Mouse (Mus musculus): ENCODE measurements at regions not wholly inside any gene's neighbourhood (a gene's known extent, or its start where the extent isn't known, plus 50 kb on each side); places are given as distances from the start of the nearest gene placed in this dataset.

DNA sequence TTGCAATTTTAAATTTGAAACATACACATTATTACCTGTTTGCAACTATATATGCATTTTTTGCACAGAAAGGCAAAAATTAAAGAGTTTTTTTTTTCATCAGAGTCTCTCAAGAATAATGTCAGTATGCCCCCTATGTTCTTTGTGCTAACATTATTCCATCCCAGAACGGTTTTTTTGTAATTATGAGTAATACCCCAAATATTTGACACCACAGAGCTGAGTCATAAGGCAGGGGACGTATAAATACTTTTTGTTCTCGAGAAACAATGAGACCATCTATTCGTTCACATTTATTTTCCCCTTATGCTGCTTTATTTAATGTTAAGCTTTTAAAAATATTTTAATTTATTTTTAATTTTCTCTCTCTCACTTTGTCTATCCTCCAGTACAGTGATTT lies 578.5 kb downstream of the Cetn3 start:
- DNase-seq (ENCODE audit: low read depth, low spot score), result no peak

DNA sequence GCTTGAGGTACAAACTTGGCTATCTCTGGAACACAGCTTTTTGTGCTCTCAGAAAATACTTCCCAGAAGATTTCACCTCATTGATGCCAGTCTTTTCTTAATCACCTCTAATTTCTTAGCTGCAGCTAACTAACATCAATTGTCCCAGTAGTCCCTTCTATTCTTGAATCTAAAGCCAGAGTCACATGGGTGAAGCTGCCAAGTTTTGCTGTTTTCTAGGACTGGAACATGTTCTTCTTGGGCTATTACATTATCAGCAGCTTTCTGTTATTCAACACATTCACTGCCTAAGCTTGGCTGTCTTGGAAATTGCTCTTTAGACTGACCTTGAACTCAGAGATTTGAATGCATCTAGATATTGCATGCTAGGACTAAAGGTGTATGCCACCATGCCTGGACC lies 583.9 kb downstream of the Cetn3 start:
- no peak for DNase-seq (ENCODE audit: low read depth, low spot score)

DNA sequence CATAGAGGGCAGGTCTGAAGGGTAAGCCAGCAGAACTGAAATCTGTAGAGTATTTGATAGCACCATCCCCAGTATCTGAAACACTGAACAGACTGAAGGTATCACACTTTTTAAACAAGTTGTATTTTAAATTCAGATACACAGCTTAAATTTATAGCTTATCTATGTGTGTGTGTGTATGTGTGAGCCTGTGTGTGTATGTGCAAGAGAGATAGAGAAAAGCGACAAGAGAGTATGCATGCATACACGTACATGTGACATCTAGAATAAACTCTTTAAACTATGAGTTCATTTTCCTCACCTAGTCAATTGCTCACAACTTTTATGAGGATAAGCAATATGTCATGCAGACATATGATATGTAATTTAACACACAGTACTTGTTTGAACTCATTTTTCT lies 588.7 kb downstream of the Cetn3 start:
- DNase-seq (ENCODE audit: low read depth, low spot score), result no peak

DNA sequence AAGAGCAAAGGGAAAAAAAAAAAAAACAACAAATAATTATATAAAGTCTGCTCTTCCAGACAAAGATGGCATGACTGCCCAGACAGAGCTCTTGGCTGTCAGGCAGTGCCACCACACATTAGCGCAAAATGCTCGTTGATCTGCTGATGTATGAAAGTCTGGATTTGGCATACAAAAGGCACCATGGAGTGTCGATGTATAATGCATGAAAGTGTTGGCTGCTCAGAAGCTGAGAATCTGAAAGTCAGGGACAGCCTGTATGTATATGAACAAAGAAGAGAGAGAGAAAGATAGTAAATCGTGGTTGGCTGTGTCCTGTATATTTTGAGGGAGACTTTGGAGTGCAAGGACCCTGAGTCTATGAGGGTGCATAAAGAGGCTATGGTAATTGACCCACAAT lies 589.7 kb downstream of the Cetn3 start:
- no peak for DNase-seq (ENCODE audit: low read depth, low spot score)

DNA sequence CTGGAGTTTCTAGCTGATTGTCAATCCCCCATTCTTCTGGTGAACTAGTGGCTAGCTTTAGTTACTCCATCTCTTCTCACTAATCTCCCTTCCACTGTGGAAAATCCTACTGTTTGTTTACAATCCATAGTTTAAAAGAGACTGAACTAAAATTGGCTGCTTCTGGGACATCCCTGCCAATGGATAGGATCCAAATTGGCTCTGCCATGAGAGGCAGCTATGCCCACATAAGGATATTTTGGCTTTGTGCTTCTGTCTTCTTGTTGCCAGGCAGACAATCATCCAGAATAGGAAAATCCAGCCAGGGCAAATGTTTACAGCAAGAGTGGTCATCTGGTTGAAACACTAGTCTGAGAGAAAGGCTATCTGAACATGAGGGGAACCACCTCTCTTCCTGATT lies 610.0 kb downstream of the Cetn3 start:
- DNase-seq (ENCODE audit: low read depth, low spot score), result no peak

DNA sequence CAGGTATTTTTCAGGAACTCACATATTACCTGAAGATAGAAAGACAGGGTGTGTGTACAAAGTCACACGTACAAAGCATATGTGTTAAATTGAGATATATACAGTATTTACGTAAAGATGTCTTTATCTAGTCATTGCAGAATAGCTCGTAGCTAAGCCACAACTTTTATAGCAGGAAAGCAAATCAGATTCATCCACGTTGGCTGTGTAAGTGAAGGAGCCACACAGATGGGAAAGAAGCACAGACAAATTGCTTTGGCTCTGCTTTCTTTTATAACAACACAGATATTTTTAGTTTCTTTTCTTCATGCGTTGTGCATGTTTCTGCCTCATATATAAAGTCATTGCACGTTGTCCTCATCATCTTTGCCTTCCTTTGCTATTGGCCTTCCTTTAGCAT lies 610.6 kb downstream of the Cetn3 start:
- no peak for DNase-seq (ENCODE audit: low read depth, low spot score)

DNA sequence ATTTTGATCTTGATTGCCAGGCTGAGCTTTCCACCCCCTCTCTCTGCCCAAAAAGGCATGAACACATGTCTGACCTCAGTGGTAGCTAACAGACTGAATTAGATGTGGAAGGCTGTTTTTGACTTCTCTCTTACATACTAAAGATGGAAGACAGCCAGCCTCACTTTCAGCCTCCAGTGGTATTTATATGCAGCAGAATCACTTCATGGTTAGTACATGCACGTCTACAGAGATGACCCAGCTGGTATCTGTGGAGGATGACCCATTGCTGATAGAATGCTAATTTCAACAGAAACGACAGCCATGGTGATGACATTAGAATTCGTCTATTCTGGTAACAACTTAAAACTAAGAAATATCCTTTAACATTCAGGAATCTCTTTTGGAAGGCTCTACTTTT lies 630.8 kb downstream of the Cetn3 start:
- DNase-seq (ENCODE audit: low read depth, low spot score), result no peak

DNA sequence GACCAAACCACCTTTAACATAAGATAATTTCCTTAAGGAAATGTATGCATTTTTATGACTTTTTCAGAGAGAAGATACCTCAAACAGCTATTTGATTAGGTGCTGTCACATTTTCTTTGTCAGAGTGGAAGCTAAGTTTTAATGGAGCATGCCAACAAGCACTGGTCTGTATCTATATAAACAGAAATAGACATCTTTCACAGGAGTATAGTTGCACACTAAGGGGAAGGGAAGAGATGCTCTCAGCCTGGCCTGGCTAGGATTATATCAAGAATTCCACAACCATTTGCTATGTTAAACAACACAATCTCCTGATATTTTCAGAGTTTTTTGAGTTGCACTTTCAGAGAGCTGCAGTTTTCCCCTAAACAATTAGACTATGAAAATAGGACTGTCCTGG lies 638.1 kb downstream of the Cetn3 start:
- DNase-seq (ENCODE audit: low read depth, low spot score), result no peak

DNA sequence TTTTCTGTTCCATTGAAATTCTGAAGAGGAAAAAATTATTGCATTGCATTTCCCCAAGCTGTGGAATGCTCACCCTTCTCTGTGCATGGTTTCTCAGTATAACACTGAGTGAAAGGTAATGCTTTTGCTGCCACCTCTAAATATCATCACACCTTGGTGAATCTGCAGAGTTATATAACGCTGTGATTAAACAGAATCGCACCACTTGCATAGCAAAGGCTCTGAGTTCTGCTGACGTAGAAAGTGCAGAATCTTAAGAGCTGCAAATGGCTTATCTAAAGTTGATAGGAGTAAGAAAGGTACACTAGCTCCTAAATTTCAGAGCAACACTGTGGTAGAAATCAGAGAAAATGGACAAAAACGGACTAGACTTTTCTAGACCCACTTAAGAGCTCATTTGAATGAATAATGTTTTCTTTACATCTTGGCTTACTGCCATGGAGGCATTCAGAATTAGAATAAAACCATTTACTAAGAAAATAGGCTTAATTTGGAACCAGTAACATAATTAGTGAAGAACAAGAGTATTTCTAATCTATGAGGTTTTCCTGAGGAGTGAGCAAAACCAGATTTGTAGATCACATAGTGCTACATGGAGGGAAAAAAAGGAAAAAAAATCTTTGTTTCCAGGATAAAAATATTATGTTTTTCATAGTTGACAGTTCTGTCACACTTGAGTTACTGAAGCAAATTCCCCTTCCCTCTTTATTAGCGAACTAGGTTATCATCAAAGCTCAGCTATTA lies 641.2 kb downstream of the Cetn3 start:
- no peak for DNase-seq (ENCODE audit: low read depth, low spot score)

DNA sequence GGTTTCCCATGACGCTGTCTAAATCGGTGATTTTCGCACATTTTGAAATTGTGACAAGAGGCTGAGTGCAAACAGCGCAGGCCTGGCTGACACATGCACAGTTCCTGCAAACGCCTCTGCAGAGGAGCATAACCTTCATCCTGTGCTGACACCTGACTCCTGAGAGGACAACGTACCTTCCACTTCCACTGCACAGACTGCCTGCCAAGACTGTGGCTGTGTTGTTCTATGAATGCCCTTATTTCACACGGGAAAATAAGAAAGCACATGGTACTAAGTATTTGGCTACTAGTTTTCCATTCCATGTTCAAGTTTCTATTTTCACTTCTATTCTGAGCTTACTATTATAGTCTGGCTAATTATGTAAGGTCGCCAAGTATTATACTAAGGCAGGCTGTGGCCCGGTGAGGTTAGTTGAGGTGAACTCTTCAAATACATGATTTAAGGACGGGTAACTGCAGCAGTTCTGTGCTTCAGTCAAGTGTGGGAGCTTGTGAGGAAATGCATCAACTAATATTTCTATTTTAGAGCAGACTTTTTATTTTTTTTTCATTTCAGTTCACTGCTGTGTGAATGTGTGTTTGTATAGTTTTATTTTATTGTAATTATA lies 642.0 kb downstream of the Cetn3 start:
- no peak for DNase-seq (ENCODE audit: low read depth, low spot score)

DNA sequence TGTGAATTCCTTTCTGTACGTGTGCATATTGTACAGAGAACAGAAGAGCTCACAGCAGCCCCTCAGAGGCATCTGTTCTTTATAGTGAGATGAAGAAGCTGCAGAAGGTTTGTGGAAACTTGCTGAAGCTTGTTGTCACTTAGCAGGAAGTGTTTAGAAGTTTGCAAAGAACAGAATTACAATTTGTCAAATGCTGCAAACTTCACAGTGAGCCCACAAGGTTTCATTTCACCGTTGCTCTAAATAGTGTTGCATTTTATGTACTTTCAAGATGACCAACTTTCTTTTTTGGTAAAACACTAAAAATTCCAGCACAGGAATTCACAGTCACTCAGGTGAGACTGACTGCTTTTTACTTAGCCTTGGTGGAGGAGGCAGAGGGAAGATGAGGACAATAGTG lies 649.5 kb downstream of the Cetn3 start:
- no peak for DNase-seq (ENCODE audit: low read depth, low spot score)

DNA sequence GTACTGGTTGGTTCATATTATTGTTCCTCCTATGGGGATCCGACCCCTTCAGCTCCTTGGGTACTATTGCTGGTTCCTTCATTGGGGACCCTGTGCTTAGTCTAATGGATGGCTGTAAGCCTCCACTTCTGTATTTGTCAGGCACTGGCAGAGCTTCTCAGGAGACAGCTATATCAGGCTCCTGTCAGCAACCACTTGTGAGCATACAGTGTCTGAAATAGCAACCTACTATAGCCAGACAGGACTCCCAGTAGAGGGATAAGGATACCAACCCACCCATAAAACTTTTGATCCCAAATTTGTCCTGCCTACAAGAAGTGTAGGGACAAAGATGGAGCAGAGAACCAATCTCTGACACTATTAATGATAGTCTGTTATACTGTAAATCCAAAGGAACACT lies 656.4 kb downstream of the Cetn3 start:
- DNase-seq (ENCODE audit: low read depth, low spot score), result no peak

DNA sequence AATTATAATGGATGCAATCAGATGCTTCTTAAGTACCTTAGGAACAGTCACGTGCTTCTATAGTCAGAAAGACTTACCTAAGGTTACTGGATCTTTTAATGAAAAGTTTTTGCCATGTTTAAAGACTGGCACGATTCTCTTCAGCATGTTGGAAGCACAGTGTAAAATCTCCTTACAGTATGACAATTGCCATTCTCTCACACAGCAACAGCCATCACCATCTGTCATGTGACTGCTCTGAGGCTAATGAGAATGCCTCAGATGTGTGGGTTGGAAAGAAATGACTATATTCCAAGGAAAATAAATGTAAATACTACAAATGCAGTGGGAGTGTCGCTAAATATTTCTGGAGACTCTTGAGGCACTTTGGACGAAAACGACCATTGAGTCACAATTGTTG lies 670.8 kb downstream of the Cetn3 start:
- DNase-seq (ENCODE audit: low read depth, low spot score), result no peak

DNA sequence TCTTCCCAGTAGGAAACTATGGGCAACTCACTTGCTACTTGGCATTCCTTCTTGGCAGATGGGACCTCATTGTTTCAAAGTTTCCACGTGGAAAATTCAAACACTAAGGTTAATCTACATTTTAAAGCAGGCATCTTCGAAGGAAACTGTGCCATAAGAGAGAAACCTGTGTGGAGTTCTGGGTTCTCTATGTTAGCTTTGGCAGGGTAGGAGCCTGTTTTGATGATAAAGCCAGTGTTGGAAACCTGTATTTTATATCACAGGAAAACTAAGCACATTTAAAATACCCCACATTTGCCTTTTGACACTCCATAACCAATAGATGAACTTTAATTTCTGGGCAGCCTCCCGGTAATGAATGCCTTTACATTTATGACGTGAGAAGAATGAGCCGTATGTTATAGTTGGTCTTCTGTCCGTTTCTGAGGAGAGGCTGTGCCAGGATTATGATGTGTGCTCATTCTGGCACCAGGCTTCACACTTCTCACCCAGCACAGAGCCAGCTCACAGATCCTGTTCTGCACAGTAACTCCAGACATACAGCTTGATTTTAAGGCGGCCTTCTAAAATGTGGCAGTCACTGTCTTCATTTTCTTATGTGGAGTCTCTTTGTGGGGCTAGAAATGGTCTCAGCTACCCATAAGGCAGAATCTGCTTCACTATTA lies 700.5 kb downstream of the Cetn3 start:
- no peak for DNase-seq (ENCODE audit: low read depth, low spot score)

DNA sequence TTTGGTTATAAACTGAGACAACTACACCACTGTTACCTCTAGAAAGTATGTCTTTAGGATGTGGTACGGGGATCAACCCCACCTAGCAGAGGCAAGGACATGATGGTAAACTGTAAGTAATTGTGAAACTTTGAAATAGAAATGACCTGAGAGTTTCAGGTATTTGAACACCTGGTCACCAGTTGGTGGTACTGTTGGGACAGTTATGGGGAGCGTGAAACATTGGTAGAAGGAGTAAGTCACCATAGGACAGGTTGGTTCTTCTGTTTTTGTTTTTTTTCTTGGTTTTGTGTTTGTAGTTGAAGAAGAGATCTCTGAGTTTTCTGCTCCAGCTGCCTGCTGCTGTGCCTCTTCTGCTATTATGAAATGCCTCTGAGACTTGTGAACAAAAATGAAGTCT lies 713.7 kb downstream of the Cetn3 start:
- DNase-seq (ENCODE audit: low read depth, low spot score), result peak; percentile 3

DNA sequence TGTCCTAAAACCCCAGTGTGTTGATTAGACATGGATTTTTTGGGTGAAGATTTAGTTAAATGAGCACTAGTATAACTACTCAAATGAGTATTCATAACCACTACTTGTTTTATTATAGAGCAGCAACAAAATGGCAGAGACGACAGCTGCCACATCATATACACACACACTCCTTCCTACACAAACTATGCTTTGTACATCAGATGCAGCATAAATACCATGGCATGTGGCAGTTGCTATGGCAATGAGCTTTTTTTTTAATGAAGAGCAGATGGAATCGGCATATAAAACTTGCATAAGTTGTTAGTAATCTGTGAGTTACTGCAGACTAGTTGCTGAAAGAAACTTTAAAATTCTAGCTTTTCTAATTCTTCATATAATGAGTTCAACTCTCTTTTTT lies 725.3 kb downstream of the Cetn3 start:
- no peak for DNase-seq (ENCODE audit: low read depth, low spot score)

DNA sequence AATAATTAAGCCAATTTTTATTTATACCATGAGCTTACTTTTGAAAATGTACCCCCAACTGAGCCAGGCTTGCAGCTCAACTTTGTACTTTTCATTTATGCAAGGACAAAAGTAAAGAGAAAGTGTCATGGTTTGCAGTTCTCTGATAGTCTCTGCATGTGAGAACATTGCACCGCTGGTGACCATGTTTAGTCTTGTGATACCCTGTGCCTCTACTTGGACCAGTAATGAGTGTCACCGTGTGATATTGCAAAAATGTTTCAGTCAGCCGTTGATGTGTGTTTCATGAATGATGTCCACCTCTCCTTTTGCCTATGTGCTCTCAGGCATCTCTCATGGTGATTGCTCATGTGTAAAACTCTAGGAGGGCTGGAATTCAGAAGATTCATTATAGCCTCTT lies 726.6 kb downstream of the Cetn3 start:
- DNase-seq (ENCODE audit: low read depth, low spot score), result no peak

Data from ES-CJ7 (cell line).